Mouse (Mus musculus) spleen, adult 2 months (tissue): ENCODE data around the gene Zzef1. TPM values are rescaled to one million over a fixed set of nuclear protein-coding genes. Genes with fewer than 3 reads are reported as not detected.

Experiments used
- DNase-seq, 2 experiments: peaks; one replicate each; pipeline versions ENCODE4 v3.0.0 to v3.0.0-alpha.2; 2012 to 2021; ENCODE audit warnings: low spot score in 2 of 2, low read depth in 1 of 2
- H3K27ac ChIP-seq: fragments of 200-500 bp; 2 replicates; pipeline ENCODE4 v1.5.1; 2012; ENCODE audit warnings: low read length, inconsistent platforms; ENCODE audit not compliant: insufficient read depth
- H3K27me3 ChIP-seq: fragments of 200-500 bp; 2 replicates; pipeline ENCODE4 v1.6.1; 2012; ENCODE audit warnings: mild to moderate bottlenecking, moderate library complexity, low read length, inconsistent platforms; ENCODE audit not compliant: control insufficient read depth, insufficient read depth
- H3K36me3 ChIP-seq: fragments of 200-500 bp; 2 replicates; pipeline ENCODE4 v1.6.1; 2012; ENCODE audit warnings: mild to moderate bottlenecking, low read length, inconsistent platforms; ENCODE audit not compliant: control insufficient read depth, insufficient read depth
- H3K4me1 ChIP-seq: fragments of 200-500 bp; 2 replicates; pipeline ENCODE4 v1.6.1; 2011; ENCODE audit warnings: inconsistent platforms; ENCODE audit not compliant: control insufficient read depth, insufficient read depth, insufficient read length
- H3K4me3 ChIP-seq: fragments of 200-500 bp; 2 replicates; pipeline ENCODE4 v1.5.1; 2011; ENCODE audit warnings: mild to moderate bottlenecking, inconsistent platforms; ENCODE audit not compliant: insufficient read depth, insufficient read length; ENCODE audit errors: extremely low read depth
- CTCF ChIP-seq: fragments of 200-500 bp; IDR thresholded peaks from 2 replicates; pipeline ENCODE4 v1.5.1; 2011; ENCODE audit warnings: mild to moderate bottlenecking, inconsistent platforms; ENCODE audit not compliant: insufficient read depth, insufficient read length, insufficient replicate concordance; ENCODE audit errors: extremely low read depth
- POLR2A ChIP-seq: fragments of 200-500 bp; IDR thresholded peaks from 2 replicates; pipeline ENCODE4 v1.6.1; 2011; ENCODE audit warnings: low read depth, low read length, inconsistent platforms
- WGBS: fragments of 180-500 bp; shearing (Covaris S2); methylation state at CpG from one replicate; pipeline ENCODE4 v1.1.7; 2018; 5-methylcytosine and 5-hydroxymethylcytosine counted together
- polyA plus RNA-seq: library from polyadenylated mRNA; depleted of rRNA; stranded (reverse); fragments of >200 nt; gene quantifications from 2 replicates; pipeline ENCODE4 v1.2.3, GENCODE M21; 2012

Gene Zzef1
- polyA plus RNA-seq, 1 experiment, result 27.4 TPM

DNA sequence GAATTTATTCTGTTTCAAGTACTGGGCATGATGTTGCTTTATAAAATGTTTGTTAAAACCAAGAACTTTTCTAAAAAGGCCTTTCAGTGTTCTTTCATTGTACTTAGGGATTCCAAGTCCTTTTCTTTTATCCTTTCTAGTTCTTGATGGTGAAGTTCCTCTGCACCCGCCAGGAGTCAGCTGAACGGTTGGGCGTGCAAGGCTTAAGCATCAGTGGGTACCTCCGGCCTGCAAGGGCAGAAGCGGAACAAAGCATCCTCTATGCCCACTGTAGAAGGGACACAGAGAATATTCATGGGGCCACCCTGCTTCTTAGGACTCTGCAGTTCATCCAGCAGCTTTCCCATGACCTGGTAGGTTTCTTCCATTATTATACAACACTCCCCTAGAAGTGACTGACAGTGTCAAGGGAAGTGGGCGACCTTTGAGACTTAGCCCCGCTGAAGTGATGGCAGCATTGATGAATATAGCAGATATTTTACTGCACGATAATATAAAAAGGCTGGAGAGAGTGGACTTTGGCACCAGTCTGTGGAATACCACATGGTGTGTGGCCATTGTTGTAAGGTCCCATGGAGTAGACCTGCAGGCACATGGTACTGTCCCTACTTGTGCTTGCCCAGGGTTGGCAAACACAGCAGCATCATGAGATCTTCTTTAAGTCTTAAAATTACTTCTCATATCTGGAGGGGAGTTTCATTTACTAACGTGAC is 54.5 kb downstream of the Zzef1 start:
- no peak for DNase-seq
- Histone ChIP-seq H3K27me3 (no peaks in the 10 kb centered on the region), H3K4me1 (no peaks in the 10 kb centered on the region), H3K27ac (no peak overlapping the region), H3K4me3 (no peak overlapping the region), H3K36me3 (peaks cover 38% of the 10 kb centered on the region)
- TF ChIP-seq CTCF (no peak), POLR2A (no peak)
- WGBS, result 93% methylated on average over 9 of the region's 9 CpGs

DNA sequence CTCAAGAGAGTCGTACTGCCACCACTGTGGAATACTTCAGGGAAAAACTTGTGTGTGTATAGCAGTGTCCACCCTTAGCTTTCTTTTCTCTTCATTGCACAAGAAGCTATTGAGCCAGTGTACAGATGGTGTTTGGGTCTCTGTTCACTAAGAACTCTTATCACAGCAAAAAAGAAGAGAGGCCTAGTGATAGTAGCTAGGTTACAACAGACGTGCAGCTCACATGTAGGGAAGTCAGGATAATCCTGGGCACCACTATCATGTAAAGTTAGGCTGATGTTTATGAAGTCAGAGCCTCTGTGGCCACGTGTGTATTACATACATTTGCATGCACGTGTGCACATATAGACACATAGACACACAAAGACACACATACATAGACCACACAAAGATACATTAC is 55.2 kb downstream of the Zzef1 start:
- TF ChIP-seq CTCF, result no peak
- no peak for TF ChIP-seq POLR2A
- Histone ChIP-seq H3K36me3 (peaks cover 42% of the 10 kb centered on the region), H3K4me1 (no peaks in the 10 kb centered on the region), H3K4me3 (no peak overlapping the region), H3K27ac (no peak overlapping the region), H3K27me3 (no peaks in the 10 kb centered on the region)
- WGBS, result 90% methylated on average over 4 of the region's 4 CpGs
- no peak for DNase-seq

DNA sequence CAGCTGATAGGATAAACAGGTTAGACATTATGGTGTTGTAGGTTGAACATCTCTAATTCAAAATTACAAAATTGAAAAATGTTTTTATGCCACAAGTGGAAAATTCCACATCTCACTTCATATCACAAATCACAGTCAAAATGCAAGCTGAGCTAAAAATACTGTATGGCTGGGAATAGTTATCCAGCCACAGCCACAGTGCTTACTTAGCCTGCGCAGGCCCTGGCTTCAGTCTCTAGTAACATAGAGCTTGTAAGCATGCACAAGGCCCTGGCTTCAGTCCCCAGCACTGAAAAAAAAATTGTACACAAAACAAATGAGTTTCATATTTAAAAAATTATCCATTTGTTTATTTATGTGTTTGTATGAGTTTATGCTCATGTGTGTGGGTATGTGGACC is 56.1 kb downstream of the Zzef1 start:
- Histone ChIP-seq H3K27me3 (no peaks in the 10 kb centered on the region), H3K36me3 (peaks cover 45% of the 10 kb centered on the region), H3K27ac (no peak overlapping the region), H3K4me3 (no peak overlapping the region), H3K4me1 (no peaks in the 10 kb centered on the region)
- TF ChIP-seq POLR2A, result no peak
- no peak for TF ChIP-seq CTCF
- DNase-seq, result no peak
- WGBS, result 90% methylated on average over 1 of the region's 1 CpGs

DNA sequence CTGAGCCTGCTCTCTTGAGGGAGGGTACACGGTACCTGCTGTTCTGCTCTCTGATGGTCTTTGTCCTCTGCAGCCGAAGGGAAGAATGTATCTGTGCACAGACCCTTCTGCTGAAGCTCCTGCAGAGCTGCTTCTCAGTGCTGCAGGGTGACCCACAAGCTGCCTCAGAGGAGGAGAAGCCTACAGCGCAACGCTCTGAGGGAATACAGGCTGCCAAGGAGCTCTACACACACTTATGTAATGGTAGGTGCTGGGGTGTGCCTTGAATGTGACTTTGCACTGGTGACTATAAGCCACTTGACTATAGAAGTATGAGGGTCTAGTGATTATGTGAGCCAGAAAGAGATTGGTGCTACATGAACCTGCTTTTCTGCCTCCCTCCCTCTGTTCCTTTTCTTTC is 57.1 kb downstream of the Zzef1 start:
- no peak for DNase-seq
- peaks cover 46% of the 10 kb centered on the region for H3K36me3 ChIP-seq
- 93% methylated on average over 4 of the region's 4 CpGs for WGBS
- no peak overlapping the region for H3K4me3 ChIP-seq
- TF ChIP-seq CTCF, result no peak
- no peak for TF ChIP-seq POLR2A
- no peak overlapping the region for H3K27ac ChIP-seq
- H3K4me1 ChIP-seq, result no peaks in the 10 kb centered on the region
- H3K27me3 ChIP-seq, result no peaks in the 10 kb centered on the region

DNA sequence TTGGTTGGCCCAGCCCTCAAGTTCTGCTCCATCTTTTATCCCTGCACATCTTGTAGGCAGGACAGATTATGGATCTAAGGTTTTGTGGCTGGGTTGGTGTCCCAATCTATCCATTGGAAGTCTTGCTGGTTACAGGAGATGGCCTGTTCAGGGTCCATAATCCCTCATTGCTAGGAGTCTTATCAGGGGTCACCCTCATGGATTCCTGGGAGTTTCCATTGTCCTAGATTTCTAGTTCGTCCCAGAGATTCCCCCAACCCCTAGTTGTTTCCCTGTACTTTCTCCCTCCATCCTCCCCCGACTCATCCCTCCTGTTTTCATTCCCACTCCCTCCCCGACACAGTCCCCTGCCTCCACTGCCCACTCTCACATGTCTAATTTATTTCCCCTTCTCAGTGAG is 58.2 kb downstream of the Zzef1 start:
- Histone ChIP-seq H3K4me3 (no peak overlapping the region), H3K27me3 (no peaks in the 10 kb centered on the region), H3K4me1 (no peaks in the 10 kb centered on the region), H3K27ac (no peak overlapping the region), H3K36me3 (peaks cover 40% of the 10 kb centered on the region)
- 89% methylated on average over 3 of the region's 3 CpGs for WGBS
- TF ChIP-seq POLR2A (no peak), CTCF (no peak)
- no peak for DNase-seq

DNA sequence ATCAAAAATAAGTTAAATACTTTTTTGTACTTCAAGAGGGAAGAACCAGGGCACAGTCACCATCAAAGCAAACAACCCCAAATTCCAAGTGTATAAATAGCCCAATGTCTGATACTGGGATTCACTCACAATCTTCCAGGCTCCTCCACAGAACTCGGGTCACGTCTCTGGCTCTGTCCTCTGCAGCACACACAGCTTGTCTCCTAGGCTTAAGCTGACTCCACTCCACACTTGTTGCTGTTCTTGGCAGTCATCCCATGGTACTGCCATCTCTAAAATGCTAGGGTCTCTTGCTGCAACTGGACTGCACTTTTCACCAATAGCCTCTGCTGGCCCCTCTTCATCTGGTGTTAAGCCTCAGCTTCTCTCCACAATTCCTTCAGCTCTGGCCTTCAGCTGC is 60.7 kb downstream of the Zzef1 start:
- no peak for TF ChIP-seq CTCF
- TF ChIP-seq POLR2A, result no peak
- whole genome bisulfite sequencing, result 93% methylated on average over 2 of the region's 2 CpGs
- Histone ChIP-seq H3K36me3 (peaks cover 36% of the 10 kb centered on the region), H3K27ac (no peak overlapping the region), H3K4me1 (no peaks in the 10 kb centered on the region), H3K27me3 (no peaks in the 10 kb centered on the region), H3K4me3 (no peak overlapping the region)
- DNase-seq, result no peak

DNA sequence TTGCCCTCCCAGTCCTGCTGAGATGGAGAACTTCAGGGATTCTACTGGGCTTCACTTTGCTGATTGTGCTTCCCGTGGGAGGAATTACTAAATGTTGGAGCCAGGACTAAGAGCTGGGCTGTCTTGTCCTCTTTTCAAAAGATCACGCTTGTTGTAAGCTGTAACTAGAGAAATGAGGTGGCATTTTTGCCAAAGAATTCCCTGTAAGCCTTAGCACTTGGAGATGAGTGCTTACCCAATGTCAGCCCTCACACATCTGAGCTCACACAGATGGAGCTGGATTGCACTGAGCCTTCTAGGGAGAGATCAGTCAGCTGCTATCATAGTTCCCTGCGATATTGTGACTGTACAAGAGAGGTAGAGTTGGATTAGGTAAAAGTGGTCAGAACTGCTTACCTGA is 65.2 kb downstream of the Zzef1 start:
- Histone ChIP-seq H3K27me3 (no peaks in the 10 kb centered on the region), H3K27ac (no peak overlapping the region), H3K4me1 (no peaks in the 10 kb centered on the region), H3K4me3 (no peak overlapping the region), H3K36me3 (peaks cover 36% of the 10 kb centered on the region)
- DNase-seq, result no peak
- 90% methylated on average over 3 of the region's 3 CpGs for WGBS
- TF ChIP-seq CTCF (no peak), POLR2A (no peak)

DNA sequence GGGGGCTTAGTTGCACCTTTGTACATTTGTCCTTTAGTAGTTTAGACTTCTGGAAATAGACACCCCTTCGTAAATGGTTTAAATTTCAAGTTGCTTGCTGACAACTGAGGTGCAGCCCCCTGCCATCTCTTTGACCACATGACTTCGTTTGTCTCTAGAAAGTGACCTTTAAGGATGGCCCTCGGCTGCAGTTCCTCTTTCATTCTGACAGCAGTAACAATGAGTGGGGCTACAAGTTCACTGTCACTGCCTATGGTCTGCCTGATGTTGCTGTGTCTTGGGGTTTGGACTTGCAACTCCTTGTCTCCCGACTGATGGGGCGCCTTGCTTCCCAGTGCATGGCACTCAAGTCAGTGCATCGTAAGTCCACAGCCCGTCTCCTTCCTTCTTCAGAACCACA is 70.4 kb downstream of the Zzef1 start:
- peaks cover 44% of the 10 kb centered on the region for H3K36me3 ChIP-seq
- TF ChIP-seq POLR2A (no peak), CTCF (no peak)

More for the DNA sequence above, 70.4 kb downstream of the Zzef1 start:
- no peak for DNase-seq
- WGBS, result 84% methylated on average over 7 of the region's 7 CpGs
- no peaks in the 10 kb centered on the region for H3K27me3 ChIP-seq
- no peak overlapping the region for H3K27ac ChIP-seq
- H3K4me1 ChIP-seq, result no peaks in the 10 kb centered on the region
- no peak overlapping the region for H3K4me3 ChIP-seq
